Mouse (Mus musculus): ENCODE results near the gene Mms19.
"Not testable (repeated sequence)": the region's sequence is repeated elsewhere in the genome, so short reads cannot be mapped to it uniquely, and the experiment has no call there.

The Mms19 gene

DNA sequence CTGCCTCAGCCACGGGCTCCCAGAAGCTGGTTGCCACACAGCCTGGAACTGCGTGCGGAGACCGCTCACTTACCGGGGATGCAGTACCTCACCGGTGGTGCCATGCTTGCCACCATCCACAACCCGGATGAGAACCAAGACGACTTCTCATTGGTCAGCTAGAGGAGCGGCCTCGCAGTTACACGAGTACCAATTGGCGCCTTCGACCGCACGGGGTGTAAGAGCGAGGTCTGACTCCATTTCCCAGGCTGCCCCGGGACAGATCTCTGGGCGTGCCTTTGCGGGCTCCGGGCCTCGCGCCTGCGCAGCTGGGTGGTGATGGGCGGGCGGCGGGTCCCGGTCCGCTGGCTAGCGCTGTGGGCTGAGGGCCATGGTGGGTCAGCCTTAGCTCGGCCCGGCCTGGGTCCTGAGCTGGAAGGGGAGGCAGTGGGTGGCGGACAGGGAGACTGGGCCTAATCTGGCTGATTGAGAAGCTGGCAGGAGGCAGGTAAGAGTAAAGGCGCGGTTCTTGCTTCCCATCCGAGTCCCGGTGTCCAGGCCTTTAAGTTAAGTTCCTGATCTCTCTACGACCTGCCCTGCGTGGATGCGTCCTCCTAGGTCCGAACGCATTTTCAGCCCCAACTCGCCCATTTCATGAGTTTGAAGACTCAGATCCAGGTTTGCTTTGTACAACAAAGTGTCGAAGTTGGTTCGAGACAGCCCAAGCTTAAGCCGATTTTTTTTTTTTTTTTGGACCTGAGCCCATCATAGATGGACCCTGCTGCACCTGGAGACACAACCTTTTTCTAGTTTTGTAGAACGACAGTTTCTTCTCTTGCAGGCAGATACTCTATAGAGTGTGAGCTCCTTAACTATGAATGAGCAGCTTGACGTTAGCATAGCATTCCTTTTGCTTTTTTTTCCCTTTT, 47.5 kb downstream of the Mms19 start, which contains the start of the genes Exosc1 and Zdhhc16:
Exosc1 (minus strand) TSS at position 245 of the 908 bp plus-strand sequence.
Zdhhc16 (plus strand) TSS at position 302 of the 908 bp plus-strand sequence.
- peak; percentile 98 for DNase-seq (ENCODE audit: low spot score in 2 of 2)

- DNase-seq (ENCODE audit: low spot score in 2 of 2), result no peak
Measured at GRCm38 (mm10) chr19:41932686-41933085, 48.3 kb downstream of the Mms19 start.

DNA sequence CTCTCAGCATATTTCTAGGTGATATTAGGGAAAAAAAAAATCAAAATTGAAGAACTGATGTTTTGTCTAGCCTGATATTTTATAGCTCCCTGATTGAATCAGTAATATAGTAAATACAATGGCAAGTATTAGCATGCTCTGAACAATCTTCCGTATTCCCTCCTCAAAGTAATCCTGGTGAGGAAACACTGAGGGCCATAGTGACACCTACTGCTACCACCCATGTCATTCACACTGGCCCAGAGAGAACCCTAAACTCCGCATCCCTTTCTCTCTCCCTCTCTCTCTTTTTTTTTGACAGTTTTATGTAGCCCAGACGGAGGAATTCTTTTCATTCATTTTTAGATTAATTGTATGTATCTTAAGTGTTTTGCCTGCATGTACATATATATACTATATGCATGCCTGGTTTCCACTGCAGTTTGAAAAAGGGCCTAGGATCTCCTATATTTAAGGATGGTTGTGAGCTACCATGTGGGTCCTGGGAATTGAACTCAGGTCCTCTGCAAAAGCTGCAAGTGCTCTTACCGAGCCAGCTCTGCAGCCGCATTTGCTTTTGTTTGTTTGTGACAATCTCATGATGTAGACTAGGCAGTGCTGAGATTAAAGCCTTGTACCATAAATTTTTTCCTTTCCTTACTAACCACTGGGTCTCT, 60.4 kb downstream of the Mms19 start:
- no peak for DNase-seq (ENCODE audit: low spot score in 2 of 2)

GRCm38 (mm10) chr19:41919471-41919870, 61.5 kb downstream of the Mms19 start:
- DNase-seq (ENCODE audit: low spot score in 2 of 2), result no peak

- DNase-seq (ENCODE audit: low spot score in 2 of 2), result no peak
Measured at GRCm38 (mm10) chr19:41916853-41917252, 64.1 kb downstream of the Mms19 start.

DNA sequence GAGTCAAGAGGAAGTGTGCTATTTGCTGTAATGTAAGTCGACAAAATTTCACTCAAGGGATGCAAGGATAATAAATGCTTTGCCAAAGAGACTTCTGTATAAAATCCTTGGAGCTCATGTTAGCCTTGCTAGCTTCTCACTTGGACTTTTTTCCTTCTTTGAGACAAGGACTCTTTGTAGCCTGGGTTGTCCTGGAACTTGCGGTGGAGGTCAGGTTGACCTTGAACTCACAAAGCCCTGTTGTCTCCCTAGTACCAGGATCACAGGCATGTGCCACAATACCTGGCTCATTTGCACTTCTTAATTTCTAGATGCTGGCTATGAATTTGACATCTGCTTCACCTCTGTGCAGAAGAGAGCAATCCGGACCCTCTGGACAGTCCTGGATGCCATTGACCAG, 65.7 kb downstream of the Mms19 start:
- no peak for DNase-seq (ENCODE audit: low spot score in 2 of 2)

DNA sequence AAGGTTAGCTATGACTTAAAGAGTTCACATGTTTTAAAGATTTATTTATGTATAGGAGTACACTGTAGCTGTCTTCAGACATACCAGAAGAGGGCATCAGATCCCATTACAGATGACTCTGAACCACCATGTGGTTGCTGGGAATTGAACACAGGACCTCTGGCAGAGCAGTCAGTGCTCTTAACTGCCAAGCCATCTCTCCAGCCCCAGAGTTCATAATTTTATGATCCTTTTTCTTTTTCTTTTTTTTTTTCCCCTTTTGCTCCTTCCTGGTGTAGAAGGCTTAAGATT, 66.4 kb downstream of the Mms19 start:
- DNase-seq (ENCODE audit: low spot score in 2 of 2), result not testable (repeated sequence)

GRCm38 (mm10) chr19:41913774-41914591, 67.0 kb downstream of the Mms19 start:
- DNase-seq (ENCODE audit: low spot score in 2 of 2), result no peak

- peak; percentile 24 to 33 for DNase-seq (ENCODE audit: low spot score in 2 of 2)
Measured at GRCm38 (mm10) chr19:41912121-41913080, 68.6 kb downstream of the Mms19 start.

- DNase-seq (ENCODE audit: low spot score in 2 of 2), result peak; percentile 88 to 96
Measured at GRCm38 (mm10) chr19:41911178-41912073, 69.5 kb downstream of the Mms19 start, which contains the start of gene Pgam1. Pgam1 (plus strand) TSS chr19:41911923.

GRCm38 (mm10) chr19:41910396-41910795, 70.6 kb downstream of the Mms19 start:
- DNase-seq (ENCODE audit: low spot score in 2 of 2), result no peak

GRCm38 (mm10) chr19:41908736-41909135, 72.2 kb downstream of the Mms19 start:
- no peak for DNase-seq (ENCODE audit: low spot score in 2 of 2)

- no peak for DNase-seq (ENCODE audit: low spot score in 2 of 2)
Measured at GRCm38 (mm10) chr19:41907079-41907760, 73.7 kb downstream of the Mms19 start.

GRCm38 (mm10) chr19:41906311-41907078, 74.5 kb downstream of the Mms19 start:
- DNase-seq (ENCODE audit: low spot score in 2 of 2), result peak in 1 of 2 experiments; percentile 15

- no peak for DNase-seq (ENCODE audit: low spot score in 2 of 2)
Measured at GRCm38 (mm10) chr19:41905246-41905645, 75.7 kb downstream of the Mms19 start.

DNA sequence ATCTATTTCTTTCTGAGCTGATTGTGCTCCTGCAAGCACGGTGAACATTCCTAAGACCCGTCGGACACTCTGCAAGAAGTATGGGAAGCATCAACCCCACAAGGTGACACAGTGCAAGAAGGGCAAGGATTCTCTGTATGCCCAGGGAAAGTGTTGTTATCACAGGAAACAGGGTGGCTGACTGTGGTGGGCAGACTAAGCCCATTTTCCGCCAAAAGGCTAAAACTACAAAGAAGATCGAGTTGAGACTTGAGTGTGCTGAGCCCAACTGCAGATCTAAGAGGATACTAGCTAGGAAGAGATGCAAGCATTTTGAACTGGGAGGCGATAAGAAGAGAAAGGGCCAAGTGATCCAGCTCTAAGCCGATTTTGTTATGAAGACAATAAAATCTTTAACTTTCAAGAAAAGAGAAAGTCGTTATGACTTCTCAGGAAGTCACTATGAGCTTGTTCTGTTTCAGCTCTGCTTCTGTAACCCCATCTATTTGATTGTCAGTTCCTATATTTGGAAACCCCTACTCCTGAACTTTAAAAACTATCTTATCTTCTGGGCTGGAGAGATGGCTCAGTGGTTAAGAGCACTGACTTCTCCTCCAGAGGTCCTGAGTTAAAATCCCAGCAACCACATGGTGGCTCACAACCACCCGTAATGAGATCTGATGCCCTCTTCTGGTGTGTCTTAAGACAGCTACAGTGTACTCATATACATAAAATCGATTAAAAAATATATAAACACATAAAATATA, 77.9 kb downstream of the Mms19 start:
- DNase-seq (ENCODE audit: low spot score in 2 of 2), result no peak

- peak in 1 of 2 experiments; percentile 28 for DNase-seq (ENCODE audit: low spot score in 2 of 2)
Measured at GRCm38 (mm10) chr19:41901696-41902095, 79.3 kb downstream of the Mms19 start.

All from urinary bladder, postnatal 36 days (tissue).